Mouse (Mus musculus) small intestine, adult 2 months (tissue): ENCODE data around the gene Slc22a16.

Experiments
- CTCF ChIP-seq: fragments of 200-500 bp; IDR thresholded peaks from 2 replicates; pipeline ENCODE4 v1.5.1; 2012; ENCODE audit warnings: low read depth, mild to moderate bottlenecking, control low read depth, inconsistent platforms, low read length, moderate library complexity, mixed read lengths; ENCODE audit not compliant: insufficient replicate concordance, insufficient read length; ENCODE audit errors: extremely low read depth
- POLR2A ChIP-seq: fragments of 200-500 bp; IDR thresholded peaks from 2 replicates; pipeline ENCODE4 v1.6.1; 2012; ENCODE audit warnings: low read depth, mild to moderate bottlenecking, control low read depth, inconsistent platforms, low read length, moderate library complexity

DNA sequence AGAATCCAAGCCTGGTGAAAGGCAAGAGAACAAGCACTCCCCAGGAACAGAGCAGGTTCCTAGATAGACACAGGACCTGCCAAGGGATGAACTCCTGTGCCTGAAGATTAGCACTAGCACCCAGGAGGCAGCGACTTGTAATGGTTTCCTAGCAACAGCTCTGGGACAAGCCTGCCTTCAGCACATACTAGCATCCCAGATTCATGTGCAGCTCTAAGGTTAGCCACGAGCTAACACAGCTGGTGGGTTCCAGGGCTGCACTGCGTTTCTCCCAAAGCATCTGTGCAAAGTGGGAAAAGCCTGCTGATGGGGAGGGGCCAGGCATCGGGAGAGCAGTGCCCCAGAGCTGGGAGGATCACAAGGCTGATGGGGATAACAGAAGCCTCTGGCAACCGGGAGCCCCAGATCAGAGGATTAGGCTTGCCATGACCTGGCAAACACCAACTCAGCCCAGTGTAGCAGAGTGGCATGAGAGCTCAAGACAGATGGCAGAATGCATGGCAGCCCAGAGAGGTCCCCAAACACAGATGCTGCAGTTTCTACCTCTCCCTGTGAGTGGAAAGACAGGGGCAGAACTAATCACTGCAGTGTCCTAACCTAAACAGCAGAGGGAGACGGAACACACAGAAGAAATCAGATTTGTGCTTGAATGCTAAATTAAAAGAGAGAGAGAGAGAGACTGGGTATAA, 34.7 kb downstream of the Slc22a16 start:
- TF ChIP-seq CTCF (no peak), POLR2A (no peak)
